8 mouse cellular contexts compared by ENCODE assay signal in genomic region chr16:92336280-92336679, GRCm38 (mm10). TPM values are rescaled to one million over a fixed set of nuclear protein-coding genes. Genes with fewer than 3 reads are reported as not detected.
DNase-seq lines count a peak whose midpoint lies in the region; ATAC-seq lines count a peak whose summit lies in the region.

No protein-coding gene starts in this region.

- peak; percentile 87 for ATAC-seq in granulocyte monocyte progenitor cell, adult 5-6 weeks (replicated peaks; ENCODE audit: poor library complexity, severe bottlenecking)

- peak; percentile 44 for DNase-seq in CD4-positive helper T cell, adult 2 months (ENCODE audit: low read depth, low spot score)
- DNase-seq in adrenal gland, postnatal 10 days = peak; percentile 87
- DNase-seq in embryo, embryonic 11.5 days (ENCODE audit: low read depth, low spot score) = peak; percentile 80
- peak; percentile 91 for DNase-seq in kidney, postnatal 10 days
- DNase-seq in lung, adult 18-20 months = peak; percentile 67 to 76
- peak; percentile 60 for DNase-seq in ovary, adult 18-20 months (ENCODE audit: low spot score)
- peak; percentile 18 to 22 for DNase-seq in thymus, adult 18-20 months

RNA-seq across cellular contexts. Expression of gene Fam243, which starts 15.0 kb away (rescaled TPM):
- total RNA-seq in adrenal gland, postnatal 10 days (2021) = not detected
- not detected in 2 replicates for total RNA-seq in granulocyte monocyte progenitor cell, adult 5-6 weeks (2014; fragmentation: Nextera tagmentation)
- total RNA-seq in granulocyte monocyte progenitor cell, adult 5-6 weeks (2017) = not detected in 2 replicates

RNA-seq across cellular contexts. Expression of gene Kcne1, which starts 23.0 kb away (rescaled TPM):
- total RNA-seq in adrenal gland, postnatal 10 days (2021) = not detected
- total RNA-seq in granulocyte monocyte progenitor cell, adult 5-6 weeks (2014; fragmentation: Nextera tagmentation) = not detected in 2 replicates
- not detected in 2 replicates for total RNA-seq in granulocyte monocyte progenitor cell, adult 5-6 weeks (2017)

RNA-seq across cellular contexts. Expression of gene Smim11, which starts 35.2 kb away (rescaled TPM):
- 10 to 100 TPM; 50.7 to 53.0 TPM for total RNA-seq in adrenal gland, postnatal 10 days (2021)
- 100 and 115 TPM in 2 replicates for total RNA-seq in granulocyte monocyte progenitor cell, adult 5-6 weeks (2014; fragmentation: Nextera tagmentation)
- total RNA-seq in granulocyte monocyte progenitor cell, adult 5-6 weeks (2017) = 120 and 157 TPM in 2 replicates

RNA-seq across cellular contexts. Expression of gene Kcne2, which starts 44.1 kb away (rescaled TPM):
- total RNA-seq in adrenal gland, postnatal 10 days (2021) = not detected
- total RNA-seq in granulocyte monocyte progenitor cell, adult 5-6 weeks (2014; fragmentation: Nextera tagmentation) = not detected in 2 replicates
- total RNA-seq in granulocyte monocyte progenitor cell, adult 5-6 weeks (2017) = not detected in 2 replicates

Comparison
In these comparisons a context has a peak if more than half of its experiments do, and no peak if none do; other contexts are left out.
1. Peak in every context shown above with its lines: DNase-seq and ATAC-seq.
2. DNase-seq: peak in every context shown above with its lines; median percentile 91 in kidney, postnatal 10 days; 87 in adrenal gland, postnatal 10 days; 80 in embryo, embryonic 11.5 days; 72 in lung, adult 18-20 months; 60 in ovary, adult 18-20 months; 44 in CD4-positive helper T cell, adult 2 months; 20 in thymus, adult 18-20 months.